Mouse (Mus musculus) hindbrain, embryonic 13.5 days (tissue): ENCODE results near the gene Mme. TPM values are rescaled to one million over a fixed set of nuclear protein-coding genes. Genes with fewer than 3 reads are reported as not detected.
A peak's percentile ranks its signal among the peaks of the same experiment; 100 is the strongest.

Experiments
- ATAC-seq: fragments of 200-750 bp; cut with Nextera tagmentation; 2 replicates; pipeline ENCODE4 v1.8.0; 2017; ENCODE audit warnings: moderate TSS enrichment; ENCODE audit not compliant: low FRiP score
- H3K27ac ChIP-seq: fragments of 300-500 bp; sonication (generic); 2 replicates; pipeline ENCODE4 v1.5.1; 2015; ENCODE audit warnings: inconsistent platforms, mild to moderate bottlenecking, moderate library complexity
- H3K27me3 ChIP-seq: fragments of 300-500 bp; sonication (generic); 2 replicates; pipeline ENCODE4 v1.6.1; 2015; ENCODE audit warnings: mild to moderate bottlenecking, inconsistent platforms
- H3K36me3 ChIP-seq: fragments of 300-500 bp; sonication (generic); 2 replicates; pipeline ENCODE4 v1.6.1; 2015; ENCODE audit warnings: mild to moderate bottlenecking, inconsistent platforms
- H3K4me1 ChIP-seq: fragments of 300-500 bp; sonication (generic); replicated peaks from 2 replicates; pipeline ENCODE4 v1.6.1; 2015; ENCODE audit warnings: inconsistent platforms
- H3K4me2 ChIP-seq: fragments of 300-500 bp; sonication (generic); 2 replicates; pipeline ENCODE4 v1.6.1; 2015; ENCODE audit warnings: inconsistent platforms, mild to moderate bottlenecking, moderate library complexity
- H3K4me3 ChIP-seq: fragments of 300-500 bp; sonication (generic); 2 replicates; pipeline ENCODE4 v1.5.1; 2015; ENCODE audit warnings: mild to moderate bottlenecking, inconsistent platforms
- H3K9ac ChIP-seq: fragments of 300-500 bp; sonication (generic); 2 replicates; pipeline ENCODE4 v1.6.1; 2015; ENCODE audit warnings: mild to moderate bottlenecking, inconsistent platforms
- H3K9me3 ChIP-seq: fragments of 300-500 bp; sonication (generic); 2 replicates; pipeline ENCODE4 v1.6.1; 2016; ENCODE audit warnings: inconsistent platforms
- WGBS: fragments of 180-500 bp; shearing (Covaris S2); methylation state at CpG from one replicate; pipeline ENCODE4 v1.1.7; 2015; 5-methylcytosine and 5-hydroxymethylcytosine counted together
- polyA plus RNA-seq: library from polyadenylated mRNA; unstranded; fragments of >200 nt; fragmentation: Nextera tagmentation; extraction: Ambion mirVana; gene quantifications from 2 replicates; pipeline ENCODE4 v1.2.1, GENCODE M21; 2015

Mme gene
- polyA plus RNA-seq: 4.1 and 4.5 TPM in 2 replicates

GRCm38 (mm10) chr3:63241099-63241587 lies at the start of gene Mme:
Gene Mme (plus strand): TSS chr3:63241537.
- Histone ChIP-seq H3K9ac (no peak within 1 kb of the TSS), H3K4me3 (no peak within 1 kb of the TSS), H3K36me3 (no peaks in the 10 kb centered on the region), H3K4me1 (no peaks in the 10 kb centered on the region), H3K27ac (no peak within 1 kb of the TSS), H3K4me2 (no peak within 1 kb of the TSS), H3K9me3 (no peaks in the 10 kb centered on the region), H3K27me3 (no peaks in the 10 kb centered on the region)
- WGBS: 91% methylated on average over 7 of the region's 7 CpGs
- ATAC-seq: no peak

GRCm38 (mm10) chr3:63196565-63196964 lies 44.8 kb upstream of the Mme start:
- H3K36me3 ChIP-seq: no peaks in the 10 kb centered on the region
- H3K27ac ChIP-seq: no peak overlapping the region
- H3K4me2 ChIP-seq: no peak overlapping the region
- ATAC-seq: no peak
- no peak overlapping the region for H3K9ac ChIP-seq
- H3K9me3 ChIP-seq: no peaks in the 10 kb centered on the region
- 78% methylated on average over 3 of the region's 3 CpGs for WGBS
- H3K27me3 ChIP-seq: no peaks in the 10 kb centered on the region
- H3K4me1 ChIP-seq: no peaks in the 10 kb centered on the region
- no peak overlapping the region for H3K4me3 ChIP-seq

- no peak overlapping the region for H3K9ac ChIP-seq
- H3K27me3 ChIP-seq: no peaks in the 10 kb centered on the region
- H3K4me3 ChIP-seq: no peak overlapping the region
- H3K4me2 ChIP-seq: no peak overlapping the region
- WGBS: 97% methylated on average over 2 of the region's 2 CpGs
- no peaks in the 10 kb centered on the region for H3K9me3 ChIP-seq
- no peak overlapping the region for H3K27ac ChIP-seq
- H3K36me3 ChIP-seq: no peaks in the 10 kb centered on the region
- no peaks in the 10 kb centered on the region for H3K4me1 ChIP-seq
- no peak for ATAC-seq
Observed at GRCm38 (mm10) chr3:63198026-63198425, 43.3 kb upstream of the Mme start.

GRCm38 (mm10) chr3:63221867-63222591 lies 19.3 kb upstream of the Mme start:
- Histone ChIP-seq H3K4me3 (no peak overlapping the region), H3K4me1 (no peaks in the 10 kb centered on the region), H3K9me3 (no peaks in the 10 kb centered on the region), H3K9ac (no peak overlapping the region), H3K4me2 (no peak overlapping the region), H3K27ac (no peak overlapping the region), H3K27me3 (no peaks in the 10 kb centered on the region), H3K36me3 (no peaks in the 10 kb centered on the region)
- ATAC-seq: no peak
- WGBS: 92% methylated on average over 4 of the region's 4 CpGs

- Histone ChIP-seq H3K36me3 (no peaks in the 10 kb centered on the region), H3K4me1 (no peaks in the 10 kb centered on the region)
- 11% methylated on average over 1 of the region's 1 CpGs for WGBS
Observed at GRCm38 (mm10) chr3:63223676-63224075, 17.7 kb upstream of the Mme start.

GRCm38 (mm10) chr3:63235957-63236356 lies 5.4 kb upstream of the Mme start:
- H3K4me3 ChIP-seq: no peak overlapping the region
- ATAC-seq: no peak
- H3K27ac ChIP-seq: no peak overlapping the region
- no peak overlapping the region for H3K9ac ChIP-seq
- WGBS: 37% methylated on average over 2 of the region's 2 CpGs
- H3K4me2 ChIP-seq: no peak overlapping the region
- H3K9me3 ChIP-seq: no peaks in the 10 kb centered on the region
- no peaks in the 10 kb centered on the region for H3K4me1 ChIP-seq
- H3K36me3 ChIP-seq: no peaks in the 10 kb centered on the region
- no peaks in the 10 kb centered on the region for H3K27me3 ChIP-seq

More at GRCm38 (mm10) chr3:63223676-63224075, 17.7 kb upstream of the Mme start:
- ATAC-seq: no peak
- Histone ChIP-seq H3K27ac (no peak overlapping the region), H3K9ac (no peak overlapping the region), H3K4me3 (no peak overlapping the region), H3K9me3 (no peaks in the 10 kb centered on the region), H3K27me3 (no peaks in the 10 kb centered on the region), H3K4me2 (no peak overlapping the region)

GRCm38 (mm10) chr3:63243721-63244120 lies 2.4 kb downstream of the Mme start:
- Histone ChIP-seq H3K36me3 (no peaks in the 10 kb centered on the region), H3K9ac (no peak overlapping the region), H3K4me2 (no peak overlapping the region), H3K27ac (no peak overlapping the region), H3K4me1 (no peaks in the 10 kb centered on the region), H3K4me3 (no peak overlapping the region), H3K9me3 (no peaks in the 10 kb centered on the region), H3K27me3 (no peaks in the 10 kb centered on the region)
- no peak for ATAC-seq

GRCm38 (mm10) chr3:63272091-63272490 lies 30.8 kb downstream of the Mme start:
- Histone ChIP-seq H3K27ac (no peak overlapping the region), H3K9ac (no peak overlapping the region), H3K9me3 (no peaks in the 10 kb centered on the region), H3K4me2 (no peak overlapping the region), H3K4me3 (no peak overlapping the region), H3K4me1 (no peaks in the 10 kb centered on the region), H3K27me3 (no peaks in the 10 kb centered on the region), H3K36me3 (no peaks in the 10 kb centered on the region)
- 80% methylated on average over 2 of the region's 2 CpGs for WGBS
- ATAC-seq: no peak

- 82% methylated on average over 6 of the region's 6 CpGs for WGBS
- H3K9me3 ChIP-seq: no peaks in the 10 kb centered on the region
- peaks cover 14% of the 10 kb centered on the region; the same call in 1 of the 2 replicates for H3K4me1 ChIP-seq
- peaks cover 24% of the 10 kb centered on the region for H3K27me3 ChIP-seq
- no peaks in the 10 kb centered on the region for H3K36me3 ChIP-seq
- no peak overlapping the region for H3K4me2 ChIP-seq
- H3K9ac ChIP-seq: no peak overlapping the region
- no peak overlapping the region for H3K4me3 ChIP-seq
- ATAC-seq: no peak
- no peak overlapping the region for H3K27ac ChIP-seq
Observed at GRCm38 (mm10) chr3:63294316-63294715, 53.0 kb downstream of the Mme start.

- ATAC-seq: no peak
- Histone ChIP-seq H3K27me3 (peaks cover 24% of the 10 kb centered on the region), H3K9me3 (no peaks in the 10 kb centered on the region), H3K36me3 (no peaks in the 10 kb centered on the region), H3K4me3 (peak overlapping the region; percentile 79), H3K4me2 (peak overlapping the region; percentile 100), H3K27ac (no peak overlapping the region), H3K4me1 (peaks cover 14% of the 10 kb centered on the region; the same call in 1 of the 2 replicates), H3K9ac (no peak overlapping the region; the same call in 1 of the 2 replicates)
- 35% methylated on average over 4 of the region's 4 CpGs for WGBS
Observed at GRCm38 (mm10) chr3:63294791-63295190, 53.5 kb downstream of the Mme start.

- H3K27ac ChIP-seq: peak overlapping the region; percentile 52; the same call in 1 of the 2 replicates
- peaks cover 24% of the 10 kb centered on the region for H3K27me3 ChIP-seq
- H3K36me3 ChIP-seq: no peaks in the 10 kb centered on the region
- peak overlapping the region; percentile 79 for H3K4me3 ChIP-seq
- H3K9ac ChIP-seq: peak overlapping the region; percentile 76
- 0% methylated on average over 21 of the region's 21 CpGs for WGBS
- H3K4me2 ChIP-seq: peak overlapping the region; percentile 100
- H3K9me3 ChIP-seq: no peaks in the 10 kb centered on the region
- peak; percentile 93 for ATAC-seq
- H3K4me1 ChIP-seq: peaks cover 14% of the 10 kb centered on the region; the same call in 1 of the 2 replicates
Observed at GRCm38 (mm10) chr3:63295237-63295636, 53.9 kb downstream of the Mme start.

- no peaks in the 10 kb centered on the region for H3K9me3 ChIP-seq
- peak overlapping the region; percentile 52; the same call in 1 of the 2 replicates for H3K27ac ChIP-seq
- peak; percentile 88 for ATAC-seq
- WGBS: under 1% methylated on average over 52 of the region's 54 CpGs
- peak overlapping the region; percentile 76 for H3K9ac ChIP-seq
- peaks cover 14% of the 10 kb centered on the region; the same call in 1 of the 2 replicates for H3K4me1 ChIP-seq
- H3K27me3 ChIP-seq: peaks cover 24% of the 10 kb centered on the region
- H3K4me3 ChIP-seq: peak overlapping the region; percentile 79
- H3K36me3 ChIP-seq: no peaks in the 10 kb centered on the region
- peak overlapping the region; percentile 100 for H3K4me2 ChIP-seq
Observed at GRCm38 (mm10) chr3:63295657-63296231, 54.4 kb downstream of the Mme start.
